Mouse (Mus musculus) embryonic stem cell, embryonic (primary cell): ENCODE measurements around the gene ccdc198.
"Not testable (repeated sequence)": the region's sequence is repeated elsewhere in the genome, so short reads cannot be mapped to it uniquely, and the experiment has no call there.

ENCODE experiments used
- CTCF ChIA-PET, 4 experiments: fragments of 300-600 bp in 2 of 4; fragments of 350-600 bp in 2 of 4; sonication (Branson Sonifier 250); formaldehyde crosslinking; loops; one replicate each; lab custom pipeline; 2022; ENCODE audit warnings: inconsistent platforms in 2 of 4; lab: Charles Lee
- POLR2A ChIA-PET, 4 experiments: fragments of 300-600 bp in 2 of 4; fragments of 350-600 bp in 2 of 4; sonication (Branson Sonifier 250); formaldehyde crosslinking; loops; one replicate each; lab custom pipeline; 2022; ENCODE audit warnings: antibody characterized with exemption in 4 of 4, inconsistent platforms in 1 of 4; lab: Charles Lee

Gene ccdc198

DNA sequence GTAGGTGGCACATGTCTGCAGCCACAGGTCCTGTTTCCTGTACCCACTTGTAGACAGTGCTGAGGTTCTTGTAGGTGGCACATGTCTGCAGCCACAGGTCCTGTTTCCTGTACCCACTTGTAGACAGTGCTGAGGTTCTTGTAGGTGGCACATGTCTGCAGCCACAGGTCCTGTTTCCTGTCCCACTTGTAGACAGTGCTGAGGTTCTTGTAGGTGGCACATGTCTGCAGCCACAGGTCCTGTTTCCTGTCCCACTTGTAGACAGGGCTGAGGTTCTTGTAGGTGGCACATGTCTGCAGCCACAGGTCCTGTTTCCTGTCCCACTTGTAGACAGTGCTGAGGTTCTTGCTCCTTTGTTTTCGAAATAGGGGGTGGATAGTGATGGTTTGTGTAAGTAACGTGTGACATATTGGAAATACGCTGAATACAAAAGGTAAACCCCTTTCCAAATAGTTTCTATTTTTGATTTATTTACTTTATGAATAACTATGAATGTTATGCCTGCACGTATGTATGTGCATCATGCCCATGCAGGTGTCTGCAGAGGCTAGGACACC is 25.7 kb downstream of the ccdc198 start:
- CTCF ChIA-PET: not testable (repeated sequence)
- POLR2A ChIA-PET: interaction anchor here in 1 of 4 experiments (0.7 kb wide), 1 partner anchor 10 kb away, joined by 3 read pairs; no protein-coding TSS in a partner anchor

GRCm38 (mm10) chr14:49218677-49219076 is 26.6 kb downstream of the ccdc198 start:
- ChIA-PET CTCF (interaction anchor here in 3 of 4 experiments (0.6 to 1.0 kb wide), 3 partner anchors 14 to 1291 kb away, joined by 3 read pairs; no protein-coding TSS in a partner anchor), POLR2A (no interaction called here)

DNA sequence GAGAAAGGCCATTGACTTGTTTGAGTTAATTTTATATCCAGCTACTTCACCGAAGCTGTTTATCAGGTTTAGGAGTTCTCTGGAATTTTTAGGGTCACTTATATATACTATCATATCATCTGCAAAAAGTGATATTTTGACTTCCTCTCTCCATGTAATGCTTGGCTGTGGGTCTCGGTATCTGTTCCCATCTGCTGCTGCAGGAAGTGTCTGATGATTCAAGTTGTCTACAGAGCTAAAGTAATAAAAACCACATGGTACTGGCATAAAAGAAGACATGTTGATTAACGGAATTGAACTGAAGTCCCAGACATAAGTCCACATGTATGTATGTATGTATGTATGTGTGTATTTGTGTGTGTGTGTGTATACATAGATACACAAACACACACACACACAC is 35.1 kb downstream of the ccdc198 start:
- POLR2A ChIA-PET, CTCF ChIA-PET: not testable (repeated sequence)

GRCm38 (mm10) chr14:49201073-49201778 is 44.0 kb downstream of the ccdc198 start:
- ChIA-PET POLR2A (interaction anchor here in 1 of 4 experiments (0.6 to 1.5 kb wide), 5 partner anchors 9 to 905 kb away, joined by 3 to 4 read pairs (median 4); no protein-coding TSS in a partner anchor), CTCF (interaction anchor here in 1 of 4 experiments (1.3 kb wide), 1 partner anchor 148 kb away, joined by 3 read pairs; no protein-coding TSS in a partner anchor)

GRCm38 (mm10) chr14:49197031-49197527 is 48.2 kb downstream of the ccdc198 start:
- POLR2A ChIA-PET: interaction anchor here in 3 of 4 experiments (0.6 to 1.4 kb wide), 5 partner anchors 7 to 30 kb away, joined by 3 to 7 read pairs (median 3); no protein-coding TSS in a partner anchor

GRCm38 (mm10) chr14:49186270-49186669 is 59.0 kb downstream of the ccdc198 start:
- CTCF ChIA-PET: no interaction called here
- POLR2A ChIA-PET: interaction anchor here in 2 of 4 experiments (1.8 to 5.7 kb wide), 2 partner anchors 13 to 14 kb away, joined by 5 to 56 read pairs; partner anchors contain the start of gene Naa30 (in 1 of the 2)

More at GRCm38 (mm10) chr14:49197031-49197527, 48.2 kb downstream of the ccdc198 start:
- CTCF ChIA-PET: interaction anchor here in 1 of 4 experiments (1.5 kb wide), 1 partner anchor 43 kb away, joined by 4 read pairs; no protein-coding TSS in a partner anchor

DNA sequence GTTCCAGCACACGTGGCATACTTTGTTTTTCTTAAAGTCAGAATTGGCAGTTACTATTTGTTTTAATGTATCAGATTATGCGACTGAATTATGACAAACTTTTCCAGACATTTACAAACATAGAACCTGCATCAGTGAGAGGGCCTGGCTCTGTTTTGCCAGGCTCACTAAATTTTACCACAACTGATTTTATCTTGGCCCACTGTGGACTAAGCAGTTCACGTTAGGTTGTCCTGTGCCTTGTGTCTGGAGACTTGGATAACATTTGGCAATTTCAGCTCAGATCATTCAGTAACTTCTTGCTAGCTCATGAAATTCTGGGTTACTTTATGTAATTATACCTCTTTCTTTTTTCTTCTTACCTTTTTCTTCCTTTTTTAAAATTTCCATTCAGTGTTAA is 65.5 kb downstream of the ccdc198 start:
- ChIA-PET POLR2A (interaction anchor here in 1 of 4 experiments (0.9 kb wide), 1 partner anchor 12 kb away, joined by 3 read pairs; no protein-coding TSS in a partner anchor), CTCF (no interaction called here)

DNA sequence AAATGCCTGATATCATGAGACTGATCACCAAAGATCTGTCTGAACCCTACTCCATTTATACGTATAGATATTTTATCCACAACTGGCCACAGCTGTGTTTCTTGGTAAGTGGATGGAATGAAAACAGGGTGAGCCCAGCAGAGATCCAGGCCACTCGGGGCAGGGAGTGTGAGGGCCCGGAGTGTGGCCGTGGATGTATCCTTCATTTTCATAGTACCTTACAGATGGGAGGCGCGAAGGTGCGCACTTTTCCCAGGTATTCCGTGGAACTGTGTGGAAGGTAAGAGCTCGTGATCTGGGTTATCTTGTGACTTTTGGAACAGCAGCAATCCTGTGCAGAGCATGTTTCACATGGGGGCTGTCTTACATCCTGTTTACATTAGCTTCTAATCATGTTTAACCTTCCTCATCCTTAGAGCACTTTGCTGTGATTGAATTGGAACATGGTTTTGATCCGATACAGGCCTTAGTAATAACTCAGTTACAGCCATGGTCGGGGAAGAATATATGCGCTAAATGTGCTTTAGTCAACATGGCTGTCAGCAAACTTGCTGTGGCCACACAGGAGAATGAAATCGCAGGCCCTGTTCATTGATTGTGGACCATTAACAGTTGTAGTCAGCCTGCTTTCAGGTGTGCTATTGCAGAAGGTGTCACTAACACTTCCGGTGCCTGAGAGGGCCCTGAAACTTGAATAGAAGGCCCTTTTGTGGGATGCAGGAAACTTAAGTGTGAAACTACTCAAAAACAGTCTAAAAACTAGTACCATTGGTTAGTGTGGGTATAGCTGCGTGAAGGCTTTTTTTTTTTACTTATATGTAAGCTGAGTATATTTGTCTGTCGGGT is 71.8 kb downstream of the ccdc198 start:
- CTCF ChIA-PET: interaction anchor here in 2 of 4 experiments (0.9 to 1.3 kb wide), 2 partner anchors 10 to 57 kb away, joined by 3 to 5 read pairs; no protein-coding TSS in a partner anchor
- POLR2A ChIA-PET: interaction anchor here in 3 of 4 experiments (0.5 to 5.3 kb wide), 22 partner anchors 9 to 1703 kb away, joined by 3 to 56 read pairs (median 6); partner anchors contain the start of genes Ap5m1 (in 2 of the 3) and Exoc5 (in 2 of the 3)

GRCm38 (mm10) chr14:49172582-49172988 is 72.7 kb downstream of the ccdc198 start:
- POLR2A ChIA-PET: interaction anchor here in 3 of 4 experiments (0.5 to 5.3 kb wide), 36 partner anchors 10 to 1704 kb away, joined by 3 to 56 read pairs (median 5); partner anchors contain the start of genes Ap5m1 (in 2 of the 3), Exoc5 (in 2 of the 3) and Armh4 (in 1 of the 3)
- CTCF ChIA-PET: interaction anchor here in 3 of 4 experiments (0.6 to 1.6 kb wide), 4 partner anchors 10 to 176 kb away, joined by 3 to 5 read pairs (median 4); no protein-coding TSS in a partner anchor

- ChIA-PET POLR2A (interaction anchor here in 3 of 4 experiments (0.5 to 5.3 kb wide), 44 partner anchors 11 to 1759 kb away, joined by 3 to 56 read pairs (median 4); partner anchors contain the start of genes Ap5m1 (in 3 of the 3), Exoc5 (in 2 of the 3), Armh4 (in 1 of the 3) and Pip4p1 (in 1 of the 3)), CTCF (interaction anchor here in 3 of 4 experiments (0.6 to 1.6 kb wide), 4 partner anchors 11 to 177 kb away, joined by 3 to 5 read pairs (median 4); no protein-coding TSS in a partner anchor)
Measured at GRCm38 (mm10) chr14:49171867-49172581, 73.2 kb downstream of the ccdc198 start, which contains the start of gene Naa30. Naa30 (plus strand) TSS chr14:49172226.

- POLR2A ChIA-PET: interaction anchor here in 3 of 4 experiments (0.6 to 5.3 kb wide), 37 partner anchors 12 to 1760 kb away, joined by 3 to 56 read pairs (median 5); partner anchors contain the start of genes Ap5m1 (in 3 of the 3), Exoc5 (in 2 of the 3), Pip4p1 (in 1 of the 3) and Pnp (in 1 of the 3)
- CTCF ChIA-PET: interaction anchor here in 2 of 4 experiments (0.6 to 1.6 kb wide), 2 partner anchors 18 to 629 kb away, joined by 5 to 6 read pairs; no protein-coding TSS in a partner anchor
Measured at GRCm38 (mm10) chr14:49171286-49171685, 74.0 kb downstream of the ccdc198 start.
